Mouse (Mus musculus) thymus, postnatal 0 days (tissue): ENCODE measurements around the gene Mocs3. TPM values are rescaled to one million over a fixed set of nuclear protein-coding genes. Genes with fewer than 3 reads are reported as not detected.
A peak's percentile ranks its signal among the peaks of the same experiment; 100 is the strongest.

ENCODE experiments used
- DNase-seq: peaks from one replicate; pipeline ENCODE4 v3.0.0-alpha.2; 2015; ENCODE audit warnings: low spot score
- polyA plus RNA-seq: library from polyadenylated mRNA; unstranded; fragments of >200 nt; fragmentation: Nextera tagmentation; extraction: Ambion mirVana; gene quantifications from 2 replicates; pipeline ENCODE4 v1.2.1, GENCODE M21; 2015

Gene Mocs3
- polyA plus RNA-seq, 1 experiment from 2014 or later, result 11.4 TPM

GRCm38 (mm10) chr2:168238335-168238734 is 7.9 kb downstream of the Mocs3 start:
- no peak for DNase-seq

GRCm38 (mm10) chr2:168242841-168243240 is 12.4 kb downstream of the Mocs3 start:
- no peak for DNase-seq

- no peak for DNase-seq
Observed at GRCm38 (mm10) chr2:168243278-168243677, 12.9 kb downstream of the Mocs3 start.

GRCm38 (mm10) chr2:168245571-168245970 is 15.1 kb downstream of the Mocs3 start:
- DNase-seq, result no peak

- no peak for DNase-seq
Observed at GRCm38 (mm10) chr2:168248167-168248855, 17.9 kb downstream of the Mocs3 start.

DNA sequence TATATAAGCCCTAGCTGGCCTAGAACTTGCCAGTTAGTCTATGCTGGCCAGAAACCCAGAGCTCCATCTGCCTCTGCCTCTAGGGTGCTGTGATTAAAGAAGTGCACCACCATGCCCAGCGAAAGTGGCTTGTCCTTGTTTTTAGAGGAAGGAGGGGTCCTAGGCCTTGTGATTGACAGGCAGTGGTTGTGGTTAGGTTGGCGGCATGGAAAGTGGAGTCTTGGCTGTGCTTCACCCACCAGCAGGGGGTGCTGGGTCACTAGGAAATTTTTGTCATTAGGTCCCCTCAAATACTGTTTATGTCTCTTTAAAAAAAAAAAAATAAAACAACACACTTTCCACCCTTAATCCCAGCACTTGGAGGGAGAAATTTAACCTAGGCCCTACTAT is 18.4 kb downstream of the Mocs3 start:
- peak; percentile 45 for DNase-seq

GRCm38 (mm10) chr2:168250270-168250669 is 19.8 kb downstream of the Mocs3 start:
- DNase-seq, result peak; percentile 85

GRCm38 (mm10) chr2:168252639-168253292 is 22.3 kb downstream of the Mocs3 start:
- peak; percentile 79 for DNase-seq

- DNase-seq, result no peak
Observed at GRCm38 (mm10) chr2:168253822-168254221, 23.4 kb downstream of the Mocs3 start.

- no peak for DNase-seq
Observed at GRCm38 (mm10) chr2:168256506-168256905, 26.1 kb downstream of the Mocs3 start.

GRCm38 (mm10) chr2:168257188-168257587 is 26.8 kb downstream of the Mocs3 start:
- DNase-seq, result no peak

DNA sequence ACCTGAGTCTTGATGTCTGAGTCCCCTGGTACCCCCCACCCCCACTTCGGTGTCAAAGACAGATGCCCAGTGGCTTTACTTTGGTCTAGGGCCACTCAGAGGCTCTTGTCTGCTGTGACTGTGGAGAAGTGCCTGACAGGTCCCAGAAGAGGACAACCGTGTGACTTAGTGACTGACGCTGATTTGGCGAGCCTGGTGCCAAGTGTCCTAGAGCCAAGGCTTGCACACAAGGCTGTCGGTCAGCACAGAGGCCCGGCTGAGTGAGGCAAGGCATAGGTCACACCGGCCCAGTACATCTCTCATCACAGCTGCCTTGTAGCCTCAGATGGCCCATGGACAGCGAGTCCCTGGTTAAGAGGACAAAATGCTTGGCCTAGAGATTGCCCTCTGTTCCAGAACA is 28.6 kb downstream of the Mocs3 start:
- DNase-seq, result no peak

DNA sequence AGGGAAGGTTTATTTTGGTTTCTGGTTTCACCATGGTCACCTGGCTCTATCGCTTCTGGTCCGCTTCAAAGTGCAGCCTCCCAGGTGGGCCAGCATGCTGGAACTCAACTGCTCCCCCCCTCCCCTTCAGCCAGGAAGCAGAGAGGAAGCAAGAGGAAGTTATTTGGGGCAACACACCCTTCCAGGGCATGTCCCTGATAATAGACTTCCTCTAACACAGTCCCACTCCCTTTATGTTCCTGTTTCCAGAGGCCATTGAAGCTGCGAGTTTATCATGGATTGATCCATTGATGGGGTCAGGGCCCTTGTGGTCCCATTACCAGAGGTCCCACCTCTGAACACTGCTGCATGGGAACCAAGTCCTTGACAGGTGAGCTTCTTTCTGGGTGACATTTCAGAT is 29.7 kb downstream of the Mocs3 start:
- DNase-seq, result no peak

DNA sequence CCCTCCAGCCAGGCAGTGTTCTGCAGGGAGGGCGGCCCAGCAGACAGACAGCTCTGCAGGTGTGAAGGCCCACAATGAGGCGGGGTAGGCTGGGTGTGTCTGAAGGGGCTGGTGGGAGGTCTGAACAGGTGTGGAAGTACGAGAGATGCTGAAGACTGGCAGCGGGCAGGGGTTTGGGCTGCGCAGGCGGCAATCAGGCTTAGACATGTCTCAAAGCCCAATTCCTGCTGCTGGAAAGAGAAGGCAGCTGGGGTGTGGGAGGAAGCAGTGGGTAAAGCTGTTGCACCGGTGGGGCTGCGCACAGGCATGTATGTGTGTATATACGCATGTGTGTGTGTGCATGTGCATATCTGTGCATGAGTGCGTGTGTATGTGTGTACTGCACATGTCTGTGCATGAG is 30.5 kb downstream of the Mocs3 start:
- no peak for DNase-seq

DNA sequence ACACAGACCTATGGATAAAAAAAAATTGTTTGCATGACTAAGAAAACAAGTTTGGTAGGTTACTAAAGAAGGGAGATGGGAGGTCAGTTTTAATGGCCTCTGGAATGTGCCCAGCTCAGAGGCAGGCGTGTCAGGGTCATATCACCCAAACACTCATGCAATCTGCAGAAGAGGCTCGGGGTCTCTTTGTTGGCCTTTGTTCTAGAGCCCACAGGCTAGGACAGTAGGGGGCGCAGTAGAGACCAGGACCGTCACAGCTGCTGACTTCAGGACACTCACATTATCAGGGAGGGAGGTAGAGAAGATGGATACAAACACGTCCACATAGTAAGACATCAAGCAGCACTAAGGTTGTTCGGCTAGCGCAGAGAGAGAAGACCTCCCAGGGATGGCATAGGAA is 37.6 kb downstream of the Mocs3 start:
- peak; percentile 26 for DNase-seq

DNA sequence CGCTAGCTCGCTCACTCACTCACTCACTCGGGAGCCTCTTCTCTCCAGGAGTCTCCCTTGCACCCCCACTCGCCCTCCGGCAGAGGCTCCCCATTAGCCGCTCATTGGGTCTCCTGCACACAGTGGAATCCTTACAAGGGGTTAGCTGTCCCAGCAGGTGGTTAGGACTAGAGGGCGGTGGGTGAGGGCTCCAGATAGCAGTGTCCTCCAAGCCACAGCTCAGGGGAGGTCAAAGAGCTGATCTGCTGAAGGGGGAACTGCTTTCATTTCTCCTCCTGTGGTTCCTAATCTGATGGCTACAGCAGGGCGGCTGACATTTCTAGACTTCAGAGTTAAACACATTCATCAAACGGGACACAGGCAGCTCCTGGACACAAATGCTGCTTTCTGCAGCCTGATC is 43.0 kb downstream of the Mocs3 start:
- DNase-seq, result no peak

GRCm38 (mm10) chr2:168274374-168274935 is 44.0 kb downstream of the Mocs3 start:
- DNase-seq, result peak; percentile 55

GRCm38 (mm10) chr2:168280729-168281581 is 50.5 kb downstream of the Mocs3 start:
- no peak for DNase-seq

DNA sequence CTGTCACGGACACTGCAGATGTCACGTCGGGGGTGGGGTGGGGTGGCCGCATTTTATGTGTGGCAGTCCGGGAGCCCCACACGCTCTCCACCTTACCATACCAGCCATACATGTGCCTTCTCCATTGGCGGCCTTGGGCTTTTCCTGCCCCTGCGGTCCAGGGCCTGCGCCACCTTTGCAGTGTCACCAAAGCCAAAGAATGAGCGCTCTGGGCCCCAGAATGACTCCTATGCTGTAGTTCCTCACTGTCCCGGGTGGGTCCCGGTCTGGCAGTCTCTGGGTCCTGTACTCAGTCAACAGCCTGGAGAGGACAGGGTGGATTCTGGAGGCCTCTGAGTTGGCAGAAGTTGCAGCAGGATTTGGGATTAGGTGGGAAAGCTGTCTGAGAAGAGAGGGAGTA is 51.2 kb downstream of the Mocs3 start, which contains the start of gene Kcng1:
Kcng1 (minus strand) TSS at position 155 of the 400 bp plus-strand sequence.
- no peak for DNase-seq
